Mouse (Mus musculus): ENCODE measurements at regions not wholly inside any gene's neighbourhood (a gene's known extent, or its start where the extent isn't known, plus 50 kb on each side); places are given as distances from the start of the nearest gene placed in this dataset.

DNA sequence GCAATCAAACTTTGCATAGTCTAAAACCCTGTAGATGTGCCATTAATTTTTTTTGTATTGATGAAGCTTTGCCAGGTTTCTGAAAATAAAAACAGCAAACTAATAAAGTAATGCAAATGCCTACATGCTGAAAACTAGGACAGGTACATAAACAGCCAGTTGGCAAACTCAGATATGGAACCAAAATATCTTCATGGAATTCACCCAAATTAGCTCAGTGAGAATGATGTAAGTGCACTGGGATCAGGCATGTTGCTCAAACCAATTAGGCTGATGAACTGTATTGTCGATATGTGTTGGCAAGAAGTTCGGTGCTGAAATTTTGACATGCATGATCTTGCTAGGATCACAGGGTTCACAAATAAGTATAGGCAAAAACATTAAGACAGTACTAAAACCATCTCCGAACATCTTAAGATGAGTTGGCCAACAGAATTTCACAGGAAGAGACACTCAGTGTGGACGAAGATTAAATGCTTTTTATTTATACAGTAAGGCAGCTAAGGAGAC, 95.3 kb upstream of the Rgma start:
- Histone ChIP-seq H3K36me3 (ENCODE audit: control insufficient read depth, insufficient read depth) (no peaks in the 10 kb centered on the region), H3K27ac (ENCODE audit: low read length) (no peak overlapping the region), H3K4me3 (ENCODE audit: low read length) (no peak overlapping the region), H3K27me3 (ENCODE audit: control insufficient read depth, insufficient read depth, low read length) (no peaks in the 10 kb centered on the region), H3K4me1 (ENCODE audit: control insufficient read depth, insufficient read depth, low read length) (no peaks in the 10 kb centered on the region), H3K9ac (ENCODE audit: low read length) (no peak overlapping the region), H3K9me3 (replicated peaks; ENCODE audit: control insufficient read depth, low read length) (0 out of 2 replicates have a peak, but pooled peaks cover 3% of the 10 kb centered on the region), H3K4me2 (ENCODE audit: low read depth, low read length) (no peak overlapping the region)
- ATAC-seq (replicated peaks; ENCODE audit: extremely low read depth, insufficient read depth, low FRiP score), result no peak
- 83% methylated on average over 4 of the region's 4 CpGs for WGBS

DNA sequence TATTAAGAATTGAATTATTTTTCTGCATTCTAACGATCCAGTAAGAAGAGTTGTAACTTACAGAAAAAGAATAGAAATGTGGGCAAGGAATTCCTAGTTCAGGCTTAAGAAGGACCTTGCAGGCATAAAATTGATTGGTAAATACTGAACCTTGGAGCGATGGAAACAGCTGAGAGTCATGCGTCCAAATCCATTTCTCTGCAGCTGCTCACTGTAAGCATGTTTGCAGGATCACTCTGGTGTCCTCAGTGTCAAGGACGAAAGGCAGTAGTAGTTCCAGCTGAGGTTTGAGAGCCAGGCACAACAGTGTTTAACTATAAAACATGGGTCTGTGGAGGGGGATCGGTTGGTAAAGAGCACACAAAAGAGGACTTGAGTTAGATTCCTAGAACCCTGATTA, 89.1 kb upstream of the Rgma start:
- ATAC-seq (replicated peaks; ENCODE audit: extremely low read depth, insufficient read depth, low FRiP score), result no peak
- Histone ChIP-seq H3K4me2 (ENCODE audit: low read depth, low read length) (no peak overlapping the region), H3K4me1 (ENCODE audit: control insufficient read depth, insufficient read depth, low read length) (no peaks in the 10 kb centered on the region), H3K36me3 (ENCODE audit: control insufficient read depth, insufficient read depth) (no peaks in the 10 kb centered on the region), H3K27ac (ENCODE audit: low read length) (no peak overlapping the region), H3K27me3 (ENCODE audit: control insufficient read depth, insufficient read depth, low read length) (no peaks in the 10 kb centered on the region), H3K9ac (ENCODE audit: low read length) (no peak overlapping the region), H3K9me3 (replicated peaks; ENCODE audit: control insufficient read depth, low read length) (no peaks in the 10 kb centered on the region), H3K4me3 (ENCODE audit: low read length) (no peak overlapping the region)
- whole genome bisulfite sequencing, result 83% methylated on average over 5 of the region's 5 CpGs

DNA sequence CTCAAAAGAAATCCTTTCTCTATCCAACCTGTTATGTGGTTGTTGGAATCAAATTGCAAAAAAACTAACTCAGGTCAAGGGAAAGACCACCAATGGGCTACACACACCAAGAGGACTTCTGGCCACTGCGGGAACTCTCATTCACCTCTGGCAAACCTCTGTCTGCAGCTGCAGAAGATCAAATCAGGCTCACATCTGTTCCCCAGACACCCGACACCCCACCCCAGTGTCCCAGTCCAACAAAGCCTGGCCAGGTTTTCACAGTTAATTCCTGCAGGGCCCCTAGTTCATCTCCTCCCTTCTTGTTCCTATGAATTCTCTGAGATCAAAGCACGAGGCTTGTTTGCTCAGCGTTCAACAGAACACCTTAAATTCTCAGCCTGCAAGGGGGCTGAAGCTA, 82.0 kb upstream of the Rgma start:
- WGBS, result 47% methylated on average over 4 of the region's 4 CpGs
- Histone ChIP-seq H3K36me3 (ENCODE audit: control insufficient read depth, insufficient read depth) (no peaks in the 10 kb centered on the region), H3K27ac (ENCODE audit: low read length) (no peak overlapping the region), H3K9ac (ENCODE audit: low read length) (no peak overlapping the region), H3K4me3 (ENCODE audit: low read length) (no peak overlapping the region), H3K4me2 (ENCODE audit: low read depth, low read length) (no peak overlapping the region), H3K4me1 (ENCODE audit: control insufficient read depth, insufficient read depth, low read length) (no peaks in the 10 kb centered on the region), H3K27me3 (ENCODE audit: control insufficient read depth, insufficient read depth, low read length) (no peaks in the 10 kb centered on the region), H3K9me3 (replicated peaks; ENCODE audit: control insufficient read depth, low read length) (peaks cover 3% of the 10 kb centered on the region; the same call in 1 of the 2 replicates)
- ATAC-seq (replicated peaks; ENCODE audit: extremely low read depth, insufficient read depth, low FRiP score), result no peak

DNA sequence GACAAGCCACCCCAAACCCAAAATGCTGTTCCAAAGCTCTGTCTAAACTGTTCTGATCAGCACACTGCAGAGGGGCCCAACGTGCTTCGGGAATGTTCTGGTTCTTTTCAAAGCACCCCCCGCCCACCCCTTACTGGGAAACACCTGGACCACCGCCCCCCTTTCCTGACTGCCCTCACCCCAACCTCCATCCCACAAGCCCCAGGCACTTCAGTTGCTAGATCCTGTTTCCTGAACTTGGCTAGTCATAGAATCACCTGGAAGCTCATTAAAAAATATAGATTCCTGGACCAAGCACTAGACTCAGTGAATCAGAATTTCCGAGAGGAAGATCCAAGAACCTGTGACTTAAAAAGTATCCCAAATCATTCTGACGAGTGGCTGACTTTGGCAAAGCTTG, 80.9 kb upstream of the Rgma start:
- H3K4me3 ChIP-seq (ENCODE audit: low read length), result no peak overlapping the region
- 78% methylated on average over 6 of the region's 6 CpGs for WGBS
- H3K9ac ChIP-seq (ENCODE audit: low read length), result no peak overlapping the region
- no peaks in the 10 kb centered on the region for H3K4me1 ChIP-seq (ENCODE audit: control insufficient read depth, insufficient read depth, low read length)
- no peak overlapping the region for H3K4me2 ChIP-seq (ENCODE audit: low read depth, low read length)
- H3K36me3 ChIP-seq (ENCODE audit: control insufficient read depth, insufficient read depth), result no peaks in the 10 kb centered on the region
- H3K27ac ChIP-seq (ENCODE audit: low read length), result no peak overlapping the region
- peaks cover 3% of the 10 kb centered on the region; the same call in 1 of the 2 replicates for H3K9me3 ChIP-seq (replicated peaks; ENCODE audit: control insufficient read depth, low read length)
- ATAC-seq (replicated peaks; ENCODE audit: extremely low read depth, insufficient read depth, low FRiP score), result no peak
- H3K27me3 ChIP-seq (ENCODE audit: control insufficient read depth, insufficient read depth, low read length), result no peaks in the 10 kb centered on the region

DNA sequence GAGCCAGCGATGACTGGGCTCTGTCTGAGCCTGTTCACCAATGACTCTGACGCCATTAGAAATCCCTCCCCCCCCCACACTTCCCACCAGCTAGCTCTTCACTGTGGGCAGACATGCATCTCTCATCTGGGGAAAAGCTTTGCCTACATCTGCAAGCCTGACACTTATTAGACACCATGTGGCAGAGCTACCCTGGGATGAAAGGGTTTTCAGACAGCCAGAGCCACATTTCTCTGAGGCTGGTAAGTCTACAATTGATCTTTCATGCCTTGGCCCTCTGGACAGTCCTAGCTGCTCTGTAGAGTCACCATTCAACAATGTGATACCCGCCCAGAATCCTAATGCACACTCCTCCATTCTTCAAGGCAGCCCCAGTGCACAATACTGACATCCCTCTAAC, 72.8 kb upstream of the Rgma start:
- Histone ChIP-seq H3K4me3 (ENCODE audit: low read length) (no peak overlapping the region), H3K4me2 (ENCODE audit: low read depth, low read length) (no peak overlapping the region), H3K36me3 (ENCODE audit: control insufficient read depth, insufficient read depth) (no peaks in the 10 kb centered on the region), H3K27ac (ENCODE audit: low read length) (no peak overlapping the region), H3K27me3 (ENCODE audit: control insufficient read depth, insufficient read depth, low read length) (no peaks in the 10 kb centered on the region), H3K4me1 (ENCODE audit: control insufficient read depth, insufficient read depth, low read length) (no peaks in the 10 kb centered on the region), H3K9ac (ENCODE audit: low read length) (no peak overlapping the region), H3K9me3 (replicated peaks; ENCODE audit: control insufficient read depth, low read length) (no peaks in the 10 kb centered on the region)
- no peak for ATAC-seq (replicated peaks; ENCODE audit: extremely low read depth, insufficient read depth, low FRiP score)
- WGBS, result 69% methylated on average over 3 of the region's 3 CpGs

DNA sequence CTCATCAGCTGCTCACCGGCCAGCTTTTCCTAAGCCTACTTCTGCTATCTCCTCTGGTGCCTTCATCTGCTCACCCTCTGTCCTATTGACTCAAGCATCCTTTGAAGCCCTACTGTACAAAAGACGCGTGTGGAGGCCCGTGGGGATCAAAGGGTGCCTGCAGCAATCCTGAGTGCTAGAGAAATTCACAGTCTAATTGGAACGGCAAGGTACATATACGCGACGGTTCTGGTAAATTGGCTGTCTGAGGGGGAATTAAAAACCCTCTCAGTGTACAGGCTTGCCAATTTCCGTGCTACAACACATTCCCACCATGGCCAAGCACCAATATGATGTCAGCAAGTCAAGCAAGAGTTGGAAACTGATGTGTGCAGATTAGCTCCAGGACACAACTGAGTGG, 71.5 kb upstream of the Rgma start:
- Histone ChIP-seq H3K27ac (ENCODE audit: low read length) (no peak overlapping the region), H3K9me3 (replicated peaks; ENCODE audit: control insufficient read depth, low read length) (no peaks in the 10 kb centered on the region), H3K4me1 (ENCODE audit: control insufficient read depth, insufficient read depth, low read length) (no peaks in the 10 kb centered on the region), H3K36me3 (ENCODE audit: control insufficient read depth, insufficient read depth) (no peaks in the 10 kb centered on the region), H3K9ac (ENCODE audit: low read length) (no peak overlapping the region), H3K4me3 (ENCODE audit: low read length) (no peak overlapping the region), H3K27me3 (ENCODE audit: control insufficient read depth, insufficient read depth, low read length) (no peaks in the 10 kb centered on the region), H3K4me2 (ENCODE audit: low read depth, low read length) (no peak overlapping the region)
- 54% methylated on average over 9 of the region's 9 CpGs for WGBS
- no peak for ATAC-seq (replicated peaks; ENCODE audit: extremely low read depth, insufficient read depth, low FRiP score)

DNA sequence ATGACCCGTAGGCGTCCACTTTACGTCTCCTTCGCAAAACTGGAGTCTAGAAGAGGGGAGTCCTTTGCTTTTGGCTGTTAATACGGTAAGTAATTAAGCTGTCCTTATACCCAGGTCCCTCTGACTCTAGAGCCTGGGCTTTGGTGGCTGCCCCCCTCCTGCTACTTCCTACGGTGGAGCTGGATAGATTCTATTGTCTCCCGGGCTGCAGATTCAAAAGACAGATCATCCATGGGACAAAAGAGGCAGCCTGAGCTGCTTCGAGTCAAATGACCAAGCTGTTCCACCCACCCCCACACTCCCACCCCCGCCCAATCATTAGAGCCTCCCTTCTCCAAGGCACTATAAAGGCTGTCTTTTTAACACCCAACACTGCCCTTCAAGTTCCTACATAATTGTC, 70.5 kb upstream of the Rgma start:
- 35% methylated on average over 9 of the region's 9 CpGs for WGBS
- no peak overlapping the region for H3K4me3 ChIP-seq (ENCODE audit: low read length)
- H3K4me2 ChIP-seq (ENCODE audit: low read depth, low read length), result no peak overlapping the region
- H3K9me3 ChIP-seq (replicated peaks; ENCODE audit: control insufficient read depth, low read length), result no peaks in the 10 kb centered on the region
- H3K27me3 ChIP-seq (ENCODE audit: control insufficient read depth, insufficient read depth, low read length), result no peaks in the 10 kb centered on the region
- no peak overlapping the region for H3K27ac ChIP-seq (ENCODE audit: low read length)
- no peaks in the 10 kb centered on the region for H3K36me3 ChIP-seq (ENCODE audit: control insufficient read depth, insufficient read depth)
- no peaks in the 10 kb centered on the region for H3K4me1 ChIP-seq (ENCODE audit: control insufficient read depth, insufficient read depth, low read length)
- H3K9ac ChIP-seq (ENCODE audit: low read length), result no peak overlapping the region
- ATAC-seq (replicated peaks; ENCODE audit: extremely low read depth, insufficient read depth, low FRiP score), result no peak

DNA sequence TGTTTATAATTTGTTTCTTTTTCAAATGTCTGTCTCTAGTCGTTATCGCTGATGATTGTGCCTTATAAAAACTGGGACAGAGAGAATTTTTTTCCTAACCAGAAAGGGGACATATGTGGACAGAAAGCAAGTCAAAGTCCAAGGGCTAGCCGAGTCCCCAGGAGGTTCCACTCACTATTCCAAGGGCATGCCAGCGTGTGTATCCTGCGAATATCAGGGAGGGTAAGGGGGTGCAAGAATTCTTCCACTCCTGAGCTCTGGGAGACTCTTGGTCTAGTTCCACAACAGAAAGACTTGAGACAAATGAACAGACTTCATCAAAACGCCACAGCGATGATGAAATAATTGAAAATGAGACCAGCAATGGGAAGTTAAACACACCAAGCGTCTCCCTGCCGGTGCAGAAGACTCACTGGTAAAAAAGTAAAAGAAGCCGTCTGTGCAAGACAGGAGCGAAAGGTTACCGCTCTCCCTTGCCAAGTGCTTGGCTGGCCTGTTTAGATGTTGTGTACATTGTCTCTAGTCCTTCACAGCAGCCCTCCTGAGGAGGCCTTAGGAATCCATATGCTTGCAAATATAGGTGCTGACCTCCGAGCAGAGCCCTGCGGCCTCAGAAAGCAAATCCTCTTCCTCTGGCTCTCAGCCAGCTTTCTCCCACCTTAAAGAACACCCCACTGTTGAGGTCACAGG, 69.9 kb upstream of the Rgma start:
- H3K27ac ChIP-seq (ENCODE audit: low read length), result no peak overlapping the region
- no peak overlapping the region for H3K4me3 ChIP-seq (ENCODE audit: low read length)
- H3K9ac ChIP-seq (ENCODE audit: low read length), result no peak overlapping the region
- WGBS, result 35% methylated on average over 14 of the region's 14 CpGs
- no peaks in the 10 kb centered on the region for H3K36me3 ChIP-seq (ENCODE audit: control insufficient read depth, insufficient read depth)
- ATAC-seq (replicated peaks; ENCODE audit: extremely low read depth, insufficient read depth, low FRiP score), result no peak
- no peak overlapping the region for H3K4me2 ChIP-seq (ENCODE audit: low read depth, low read length)
- H3K4me1 ChIP-seq (ENCODE audit: control insufficient read depth, insufficient read depth, low read length), result no peaks in the 10 kb centered on the region
- H3K9me3 ChIP-seq (replicated peaks; ENCODE audit: control insufficient read depth, low read length), result no peaks in the 10 kb centered on the region
- no peaks in the 10 kb centered on the region for H3K27me3 ChIP-seq (ENCODE audit: control insufficient read depth, insufficient read depth, low read length)

DNA sequence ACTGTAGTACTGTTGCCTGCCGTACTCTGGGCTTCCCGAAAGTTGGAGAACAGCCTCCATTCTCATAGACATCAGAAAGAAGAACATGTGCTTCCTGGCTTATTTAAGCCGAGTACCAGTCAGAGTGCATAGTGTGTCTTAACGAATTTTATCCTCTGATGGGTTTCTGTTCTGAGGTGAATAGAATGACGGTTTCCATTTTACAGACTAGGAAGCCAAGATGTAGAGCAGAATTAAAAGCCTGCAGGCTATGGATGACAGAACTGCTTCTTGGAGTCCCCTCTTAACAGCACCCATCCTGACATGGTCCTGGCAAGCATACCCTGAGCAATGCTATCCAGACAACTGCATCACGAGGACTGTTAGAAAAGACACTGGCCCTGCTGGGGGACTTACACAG, 69.0 kb upstream of the Rgma start:
- Histone ChIP-seq H3K4me3 (ENCODE audit: low read length) (no peak overlapping the region), H3K27me3 (ENCODE audit: control insufficient read depth, insufficient read depth, low read length) (no peaks in the 10 kb centered on the region), H3K27ac (ENCODE audit: low read length) (no peak overlapping the region), H3K9me3 (replicated peaks; ENCODE audit: control insufficient read depth, low read length) (no peaks in the 10 kb centered on the region), H3K4me2 (ENCODE audit: low read depth, low read length) (no peak overlapping the region), H3K4me1 (ENCODE audit: control insufficient read depth, insufficient read depth, low read length) (no peaks in the 10 kb centered on the region), H3K9ac (ENCODE audit: low read length) (no peak overlapping the region), H3K36me3 (ENCODE audit: control insufficient read depth, insufficient read depth) (no peaks in the 10 kb centered on the region)
- WGBS, result 71% methylated on average over 6 of the region's 6 CpGs
- no peak for ATAC-seq (replicated peaks; ENCODE audit: extremely low read depth, insufficient read depth, low FRiP score)
